Mouse (Mus musculus) heart, embryonic 12.5 days (tissue): ENCODE data around the gene Hoxd3. TPM values are rescaled to one million over a fixed set of nuclear protein-coding genes. Genes with fewer than 3 reads are reported as not detected.

Experiments used
- ATAC-seq: fragments of 200-750 bp; cut with Nextera tagmentation; 2 replicates; pipeline ENCODE4 v1.8.0; 2017; ENCODE audit warnings: moderate TSS enrichment, moderate library complexity; ENCODE audit not compliant: insufficient number of reproducible peaks, low FRiP score
- H3K27ac ChIP-seq: fragments of 300-500 bp; sonication (generic); 2 replicates; pipeline ENCODE4 v1.5.1; 2016; ENCODE audit warnings: mild to moderate bottlenecking, moderate library complexity; ENCODE audit not compliant: poor library complexity, severe bottlenecking
- H3K27me3 ChIP-seq: fragments of 300-500 bp; sonication (generic); replicated peaks from 2 replicates; pipeline ENCODE4 v1.6.1; 2016; ENCODE audit warnings: mild to moderate bottlenecking, moderate library complexity
- H3K36me3 ChIP-seq: fragments of 300-500 bp; sonication (generic); 2 replicates; pipeline ENCODE4 v1.6.1; 2016; ENCODE audit warnings: mild to moderate bottlenecking, moderate library complexity
- H3K4me1 ChIP-seq: fragments of 300-500 bp; sonication (generic); replicated peaks from 2 replicates; pipeline ENCODE4 v1.6.1; 2016; ENCODE audit warnings: mild to moderate bottlenecking
- H3K4me2 ChIP-seq: fragments of 300-500 bp; sonication (generic); 2 replicates; pipeline ENCODE4 v1.6.1; 2016; ENCODE audit warnings: mild to moderate bottlenecking, moderate library complexity
- H3K4me3 ChIP-seq: fragments of 300-500 bp; sonication (generic); 2 replicates; pipeline ENCODE4 v1.5.1; 2016; ENCODE audit warnings: mild to moderate bottlenecking
- H3K9ac ChIP-seq: fragments of 300-500 bp; sonication (generic); 2 replicates; pipeline ENCODE4 v1.6.1; 2016; ENCODE audit warnings: mild to moderate bottlenecking, moderate library complexity
- H3K9me3 ChIP-seq: fragments of 300-500 bp; sonication (generic); replicated peaks from 2 replicates; pipeline ENCODE4 v1.6.1; 2016; ENCODE audit warnings: mild to moderate bottlenecking, moderate library complexity
- WGBS: fragments of 180-500 bp; shearing (Covaris S2); methylation state at CpG from one replicate; pipeline ENCODE4 v1.1.7; 2016; 5-methylcytosine and 5-hydroxymethylcytosine counted together
- polyA plus RNA-seq: library from polyadenylated mRNA; unstranded; fragments of >200 nt; fragmentation: Nextera tagmentation; extraction: Ambion mirVana; gene quantifications from 2 replicates; pipeline ENCODE4 v1.2.1, GENCODE M21; 2016

Gene Hoxd3
- polyA plus RNA-seq, 1 experiment from 2014 or later = 3.1 TPM

DNA sequence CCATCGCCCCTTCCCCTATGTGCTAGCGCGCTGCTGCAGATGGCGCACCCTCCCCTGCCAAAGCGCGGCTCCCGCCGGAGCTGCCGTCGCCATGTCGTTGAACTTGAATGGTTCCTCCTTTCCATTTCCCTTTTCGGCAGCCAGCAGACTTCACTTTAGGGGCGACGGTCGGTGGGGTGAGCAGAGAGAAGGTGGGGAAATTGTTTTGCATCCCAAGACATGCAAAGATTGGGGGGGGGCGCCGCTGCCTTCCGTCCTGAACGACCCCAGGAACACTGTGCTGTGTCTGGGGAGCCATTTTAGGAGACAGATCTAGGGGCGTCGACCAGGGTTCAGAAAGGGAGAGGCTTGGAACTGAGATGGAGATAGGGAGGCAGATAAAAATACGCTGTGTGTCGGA lies 31.7 kb upstream of the Hoxd3 start:
- H3K27me3 ChIP-seq = peaks cover 95% of the 10 kb centered on the region
- H3K36me3 ChIP-seq = no peaks in the 10 kb centered on the region
- peak overlapping the region; percentile 9; the same call in 1 of the 2 replicates for H3K4me3 ChIP-seq
- no peak overlapping the region for H3K27ac ChIP-seq
- no peak overlapping the region for H3K9ac ChIP-seq
- H3K4me1 ChIP-seq = peaks cover 22% of the 10 kb centered on the region
- peak overlapping the region; percentile 26; the same call in 1 of the 2 replicates for H3K4me2 ChIP-seq
- WGBS = 2% methylated on average over 22 of the region's 23 CpGs
- no peaks in the 10 kb centered on the region for H3K9me3 ChIP-seq
- ATAC-seq = no peak

DNA sequence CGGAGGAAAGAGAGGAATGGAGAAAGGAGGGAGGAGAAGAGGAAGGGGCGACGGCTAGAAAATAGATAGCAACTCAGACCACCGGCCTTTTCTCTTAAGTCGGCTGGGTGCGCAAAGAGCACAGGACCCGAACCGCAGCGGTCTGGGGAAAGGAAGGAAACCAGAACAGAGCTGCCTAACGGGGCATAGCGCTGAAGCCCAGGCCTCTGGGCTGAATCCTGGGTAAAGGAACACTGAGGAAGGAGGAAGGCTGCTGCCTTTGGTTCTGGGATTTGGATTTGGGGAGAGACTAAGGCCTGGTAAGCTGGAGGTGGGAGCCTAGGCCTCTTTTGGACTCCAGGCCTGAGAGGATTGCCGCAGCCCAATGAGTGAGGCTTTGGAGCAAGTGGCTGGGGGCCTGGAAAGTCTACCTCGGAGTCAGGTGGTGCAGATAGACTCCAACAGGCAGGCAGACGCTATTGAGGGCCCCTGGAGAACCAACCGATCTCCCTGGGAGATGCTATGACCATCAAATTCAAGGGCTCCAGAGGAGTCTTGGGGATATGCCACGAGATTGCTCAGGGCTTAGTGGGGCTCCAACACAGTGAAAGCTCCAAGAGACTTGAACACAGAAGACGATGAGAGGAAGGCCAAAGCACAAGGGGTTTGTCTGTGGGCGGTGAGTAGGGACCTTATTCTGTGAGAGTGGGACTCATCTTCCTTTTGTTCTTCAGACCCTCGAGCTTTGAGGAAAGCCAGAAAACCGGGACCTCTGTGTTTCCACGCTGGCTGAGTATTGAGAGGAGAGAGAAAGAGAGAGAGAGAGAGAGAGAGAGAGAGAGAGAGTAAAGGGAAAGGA lies 30.9 kb upstream of the Hoxd3 start:
- WGBS = 2% methylated on average over 21 of the region's 21 CpGs
- no peaks in the 10 kb centered on the region for H3K36me3 ChIP-seq
- no peak overlapping the region for H3K9ac ChIP-seq
- no peak for ATAC-seq
- no peak overlapping the region for H3K27ac ChIP-seq
- H3K27me3 ChIP-seq = peaks cover 94% of the 10 kb centered on the region
- peaks cover 22% of the 10 kb centered on the region for H3K4me1 ChIP-seq
- no peaks in the 10 kb centered on the region for H3K9me3 ChIP-seq
- no peak overlapping the region for H3K4me3 ChIP-seq
- no peak overlapping the region for H3K4me2 ChIP-seq

DNA sequence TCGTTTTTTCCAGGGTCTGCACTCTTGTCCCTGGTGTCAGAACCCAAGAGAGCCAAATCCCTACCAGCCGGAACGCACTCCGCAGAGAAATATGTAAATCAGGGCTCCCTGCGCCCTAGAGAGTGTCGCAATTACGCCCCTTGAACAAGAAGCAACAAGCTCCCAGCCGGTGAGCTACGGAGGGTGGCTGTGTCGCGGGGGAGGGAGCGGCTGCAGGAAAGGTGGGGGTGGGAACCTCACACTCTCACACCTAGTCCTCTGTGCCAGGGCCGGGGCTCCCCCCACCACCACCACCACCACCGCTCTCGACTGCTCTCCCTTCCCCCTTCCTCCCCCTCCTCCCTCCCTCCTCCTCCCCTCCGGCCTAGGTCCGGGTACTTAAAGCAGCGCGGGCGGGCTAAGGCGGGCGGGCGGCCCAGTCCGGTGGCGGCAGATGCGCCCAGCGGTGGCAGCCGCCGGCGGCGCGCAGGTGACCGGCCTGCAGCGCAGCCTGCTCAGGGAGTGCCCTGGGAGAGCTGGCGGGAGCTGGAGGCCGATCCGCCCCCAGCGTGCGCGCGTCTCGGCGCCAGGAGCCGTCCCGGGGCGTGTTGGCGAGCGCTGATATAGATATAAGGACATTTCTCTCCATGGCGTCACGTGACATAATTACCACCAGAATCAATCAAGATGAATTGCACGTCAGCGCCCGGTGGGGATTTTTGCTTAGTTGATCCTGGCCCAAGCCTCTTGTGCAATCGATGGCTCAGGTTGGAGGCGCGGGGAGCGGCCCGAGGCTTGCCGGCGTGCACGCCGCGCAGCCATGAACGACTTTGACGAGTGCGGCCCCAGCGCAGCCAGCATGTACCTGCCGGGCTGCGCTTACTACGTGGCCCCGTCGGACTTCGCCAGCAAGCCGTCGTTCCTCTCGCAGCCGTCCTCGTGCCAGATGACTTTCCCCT lies 29.9 kb upstream of the Hoxd3 start:
- Histone ChIP-seq H3K36me3 (no peaks in the 10 kb centered on the region), H3K27ac (no peak overlapping the region), H3K9me3 (no peaks in the 10 kb centered on the region), H3K4me1 (peaks cover 22% of the 10 kb centered on the region), H3K9ac (no peak overlapping the region), H3K4me3 (peak overlapping the region; percentile 40), H3K27me3 (peaks cover 88% of the 10 kb centered on the region), H3K4me2 (peak overlapping the region; percentile 61)
- WGBS = under 1% methylated on average over 77 of the region's 78 CpGs
- ATAC-seq = peak; percentile 18; the same call in 1 of the 2 replicates

DNA sequence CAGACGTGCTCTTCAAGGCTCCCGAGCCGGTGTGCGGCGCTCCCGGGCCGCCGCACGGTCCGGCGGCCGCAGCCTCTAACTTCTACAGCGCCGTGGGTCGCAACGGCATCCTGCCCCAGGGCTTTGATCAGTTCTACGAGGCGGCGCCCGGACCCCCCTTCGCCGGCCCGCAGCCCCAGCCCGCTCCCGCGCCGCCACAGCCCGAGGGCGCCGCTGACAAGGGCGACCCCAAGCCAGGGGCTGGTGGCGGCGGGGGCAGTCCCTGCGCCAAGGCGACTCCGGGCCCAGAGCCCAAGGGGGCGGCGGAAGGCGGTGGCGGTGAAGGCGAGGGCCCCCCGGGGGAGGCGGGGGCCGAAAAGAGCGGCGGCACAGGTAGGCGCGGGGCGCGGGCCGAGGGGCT lies 28.9 kb upstream of the Hoxd3 start:
- peaks cover 22% of the 10 kb centered on the region for H3K4me1 ChIP-seq
- 0 out of 2 replicates have a peak overlapping the region, but pooled peaks have one; percentile 3 for H3K9ac ChIP-seq
- ATAC-seq = no peak
- peaks cover 91% of the 10 kb centered on the region for H3K27me3 ChIP-seq
- no peak overlapping the region for H3K27ac ChIP-seq
- H3K9me3 ChIP-seq = no peaks in the 10 kb centered on the region
- WGBS = under 1% methylated on average over 47 of the region's 51 CpGs
- no peaks in the 10 kb centered on the region for H3K36me3 ChIP-seq
- H3K4me2 ChIP-seq = peak overlapping the region; percentile 61
- peak overlapping the region; percentile 40 for H3K4me3 ChIP-seq

DNA sequence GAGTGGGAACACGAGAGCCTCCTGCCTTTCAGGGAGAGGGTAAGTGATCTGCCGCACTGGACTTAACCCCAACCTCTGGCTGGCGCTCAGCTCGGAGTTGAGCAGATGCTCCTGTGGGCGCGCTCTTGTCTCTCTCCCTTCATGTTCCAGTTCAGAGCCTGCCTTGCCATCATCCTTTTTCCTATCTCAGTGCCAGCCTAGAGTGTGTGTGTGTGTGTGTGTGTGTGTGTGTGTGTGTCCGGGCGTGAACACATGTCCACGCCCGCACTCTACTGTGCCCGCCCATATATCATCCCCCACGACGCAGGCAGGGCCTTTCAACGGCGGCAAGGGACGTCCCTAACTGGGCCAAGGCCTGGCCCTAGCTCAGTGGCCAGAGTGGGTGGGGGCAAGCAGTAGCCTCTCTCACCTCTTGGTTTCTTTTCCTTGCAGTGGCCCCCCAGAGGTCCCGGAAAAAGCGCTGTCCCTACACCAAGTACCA lies 28.2 kb upstream of the Hoxd3 start:
- H3K4me1 ChIP-seq = peaks cover 22% of the 10 kb centered on the region
- H3K4me2 ChIP-seq = no peak overlapping the region
- no peaks in the 10 kb centered on the region for H3K9me3 ChIP-seq
- H3K9ac ChIP-seq = no peak overlapping the region
- H3K27me3 ChIP-seq = peaks cover 89% of the 10 kb centered on the region
- no peak overlapping the region for H3K4me3 ChIP-seq
- H3K27ac ChIP-seq = no peak overlapping the region
- H3K36me3 ChIP-seq = no peaks in the 10 kb centered on the region
- no peak for ATAC-seq
- 0% methylated on average over 17 of the region's 18 CpGs for WGBS

DNA sequence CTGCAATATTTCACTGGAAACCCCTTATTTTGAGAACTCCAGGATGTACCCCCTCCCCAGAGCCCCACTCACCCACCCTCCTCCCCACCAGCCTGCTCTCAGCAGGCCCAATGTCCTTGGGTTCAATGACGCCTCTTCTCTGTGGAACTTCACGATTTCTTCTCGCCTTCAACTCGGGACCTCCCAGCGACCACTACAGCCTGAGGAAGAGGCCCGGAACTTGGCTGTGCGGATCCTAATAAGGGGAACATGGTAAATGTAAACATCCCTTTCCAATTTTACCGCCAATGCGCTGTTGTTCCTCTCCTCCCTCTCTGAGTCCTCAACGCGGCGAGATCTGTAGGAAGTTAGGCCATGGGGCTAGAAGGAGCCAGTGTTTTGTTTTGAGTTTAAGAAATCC lies 27.6 kb upstream of the Hoxd3 start:
- Histone ChIP-seq H3K4me3 (no peak overlapping the region), H3K9me3 (no peaks in the 10 kb centered on the region), H3K27me3 (peaks cover 87% of the 10 kb centered on the region), H3K36me3 (no peaks in the 10 kb centered on the region), H3K4me2 (no peak overlapping the region), H3K27ac (no peak overlapping the region), H3K9ac (no peak overlapping the region), H3K4me1 (peaks cover 22% of the 10 kb centered on the region)
- WGBS = 1% methylated on average over 12 of the region's 12 CpGs
- ATAC-seq = no peak

DNA sequence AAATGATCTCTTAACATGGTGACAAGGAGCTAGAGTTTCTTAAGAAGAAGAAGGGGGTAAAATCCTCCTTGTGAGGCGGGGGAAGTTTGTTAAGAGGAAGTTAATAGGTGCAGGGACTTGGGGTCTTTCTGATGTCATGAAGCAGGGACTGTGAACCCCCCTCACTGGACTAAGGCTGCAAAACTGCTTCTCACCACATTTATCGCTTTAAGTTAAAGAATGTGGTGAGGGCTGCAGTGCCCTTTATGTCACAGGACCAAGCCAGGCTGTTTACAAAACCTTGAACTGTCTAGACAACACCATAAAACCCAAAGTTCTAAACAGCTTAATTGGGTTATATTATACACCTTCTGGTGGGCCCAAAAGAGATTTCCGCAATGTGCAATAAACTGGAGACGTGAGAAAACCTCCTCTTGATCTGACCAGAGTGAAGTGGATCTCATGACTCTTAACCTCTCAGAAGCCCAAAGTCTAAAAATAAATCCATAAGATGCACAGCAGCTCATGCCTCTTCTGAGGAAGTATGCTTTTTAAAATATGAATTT lies 26.6 kb upstream of the Hoxd3 start:
- Histone ChIP-seq H3K9me3 (no peaks in the 10 kb centered on the region), H3K4me2 (no peak overlapping the region), H3K4me1 (peaks cover 16% of the 10 kb centered on the region), H3K27ac (no peak overlapping the region), H3K27me3 (peaks cover 87% of the 10 kb centered on the region), H3K36me3 (no peaks in the 10 kb centered on the region), H3K9ac (no peak overlapping the region), H3K4me3 (no peak overlapping the region)
- ATAC-seq = no peak
- 11% methylated on average over 4 of the region's 4 CpGs for WGBS

DNA sequence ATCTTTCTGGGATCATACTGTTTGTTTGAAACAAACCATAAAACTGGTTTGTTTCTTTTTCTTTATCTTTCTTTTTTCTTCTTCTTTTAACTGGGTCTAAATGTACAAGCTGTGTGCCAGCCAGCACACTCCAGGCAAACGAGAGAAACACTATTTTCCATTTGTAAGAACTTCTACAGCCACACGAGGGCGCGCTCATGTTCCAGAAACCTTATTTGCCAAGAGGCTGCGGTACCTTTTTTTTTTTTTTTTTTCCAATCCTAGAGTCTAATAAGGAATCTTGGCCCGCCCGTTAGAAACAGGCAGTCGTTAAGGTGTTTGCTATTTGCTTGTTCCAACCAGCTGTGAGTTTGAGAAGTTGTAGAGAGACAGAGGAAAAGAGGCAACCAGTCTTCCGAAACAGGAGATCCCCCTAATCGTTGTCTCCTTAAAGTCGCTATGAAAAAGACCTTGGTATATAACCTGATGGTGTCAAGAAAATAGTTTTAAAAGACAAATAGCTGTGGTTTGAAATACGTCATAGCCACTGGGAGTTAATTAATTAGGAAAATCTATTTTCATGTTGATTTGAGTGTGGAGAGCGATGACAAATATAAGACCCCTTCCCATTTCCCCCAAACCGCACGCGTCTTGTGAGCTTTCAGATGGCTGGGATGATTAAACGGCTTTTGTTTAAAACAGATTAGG lies 25.3 kb upstream of the Hoxd3 start:
- WGBS = 5% methylated on average over 17 of the region's 17 CpGs
- Histone ChIP-seq H3K27ac (no peak overlapping the region), H3K27me3 (peaks cover 81% of the 10 kb centered on the region), H3K4me3 (no peak overlapping the region), H3K4me2 (no peak overlapping the region), H3K36me3 (no peaks in the 10 kb centered on the region), H3K9me3 (no peaks in the 10 kb centered on the region), H3K4me1 (peaks cover 18% of the 10 kb centered on the region), H3K9ac (no peak overlapping the region)
- ATAC-seq = no peak

DNA sequence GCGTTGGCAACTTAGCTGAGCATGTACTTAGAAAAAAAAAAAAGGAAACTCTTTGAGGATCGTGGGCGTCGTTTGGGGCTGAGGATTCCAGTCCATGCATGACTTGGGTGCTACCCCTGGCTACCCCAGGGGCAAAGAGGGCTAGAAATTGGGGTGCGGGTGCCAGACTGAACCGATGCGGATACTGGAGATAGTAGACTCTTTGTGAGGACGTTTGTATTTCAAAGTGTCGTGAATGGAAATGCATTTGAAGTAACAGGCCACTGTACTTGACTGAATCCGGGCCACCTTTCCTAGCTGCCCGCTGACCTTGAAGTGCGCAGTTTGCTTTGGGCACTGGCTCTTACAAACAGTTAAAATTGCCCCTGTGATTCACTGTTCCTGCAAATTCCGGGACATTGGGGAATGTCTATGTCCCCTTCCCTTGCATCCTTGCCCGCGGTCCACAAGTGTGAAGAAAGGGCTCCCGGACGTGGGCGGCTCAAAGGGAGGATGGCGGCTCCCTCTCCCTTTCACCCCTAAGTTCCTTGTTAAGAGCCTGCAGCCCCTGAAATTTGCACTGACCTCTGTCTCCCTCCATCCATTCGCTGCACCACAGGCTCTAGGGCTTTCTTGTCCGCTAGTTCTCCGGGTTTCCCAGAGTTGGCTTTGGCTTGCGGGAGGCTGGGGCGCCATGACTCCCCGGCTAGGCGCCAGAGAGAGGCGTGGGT lies 24.6 kb upstream of the Hoxd3 start:
- H3K4me1 ChIP-seq = peaks cover 13% of the 10 kb centered on the region
- H3K36me3 ChIP-seq = no peaks in the 10 kb centered on the region
- H3K9me3 ChIP-seq = no peaks in the 10 kb centered on the region
- H3K4me2 ChIP-seq = no peak overlapping the region
- under 1% methylated on average over 27 of the region's 27 CpGs for WGBS
- no peak for ATAC-seq
- no peak overlapping the region for H3K4me3 ChIP-seq
- H3K9ac ChIP-seq = no peak overlapping the region
- H3K27me3 ChIP-seq = peaks cover 81% of the 10 kb centered on the region
- no peak overlapping the region for H3K27ac ChIP-seq
